Mouse (Mus musculus): ENCODE measurements around the gene Cep55. TPM values are rescaled to one million over a fixed set of nuclear protein-coding genes. Genes with fewer than 3 reads are reported as not detected.

Gene Cep55
- polyA plus RNA-seq, 1 experiment = 3.4 TPM

GRCm38 (mm10) chr19:38114834-38115491 lies 60.2 kb downstream of the Cep55 start:
- Histone ChIP-seq H3K36me3 (replicated peaks; ENCODE audit: low read length) (no peaks in the 10 kb centered on the region), H3K9me3 (no peaks in the 10 kb centered on the region), H3K4me3 (replicated peaks) (no peak overlapping the region), H3K4me1 (no peaks in the 10 kb centered on the region), H3K27me3 (replicated peaks) (peaks cover 28% of the 10 kb centered on the region)
- TF ChIP-seq GATA1 (IDR thresholded peaks at IDR 0.05; ENCODE audit: borderline replicate concordance, low read length) (no peak), FLI1 (IDR thresholded peaks at IDR 0.05; ENCODE audit: low read length) (no peak)

GRCm38 (mm10) chr19:38120123-38120760 lies 65.4 kb downstream of the Cep55 start:
- no peak overlapping the region for H3K4me3 ChIP-seq (replicated peaks)
- TF ChIP-seq GATA1 (IDR thresholded peaks at IDR 0.05; ENCODE audit: borderline replicate concordance, low read length) = no peak
- TF ChIP-seq FLI1 (IDR thresholded peaks at IDR 0.05; ENCODE audit: low read length) = no peak
- H3K4me1 ChIP-seq = peaks cover 13% of the 10 kb centered on the region
- no peaks in the 10 kb centered on the region for H3K36me3 ChIP-seq (replicated peaks; ENCODE audit: low read length)
- H3K9me3 ChIP-seq = 0 out of 2 replicates have a peak, but pooled peaks cover 2% of the 10 kb centered on the region
- peaks cover 56% of the 10 kb centered on the region for H3K27me3 ChIP-seq (replicated peaks)

DNA sequence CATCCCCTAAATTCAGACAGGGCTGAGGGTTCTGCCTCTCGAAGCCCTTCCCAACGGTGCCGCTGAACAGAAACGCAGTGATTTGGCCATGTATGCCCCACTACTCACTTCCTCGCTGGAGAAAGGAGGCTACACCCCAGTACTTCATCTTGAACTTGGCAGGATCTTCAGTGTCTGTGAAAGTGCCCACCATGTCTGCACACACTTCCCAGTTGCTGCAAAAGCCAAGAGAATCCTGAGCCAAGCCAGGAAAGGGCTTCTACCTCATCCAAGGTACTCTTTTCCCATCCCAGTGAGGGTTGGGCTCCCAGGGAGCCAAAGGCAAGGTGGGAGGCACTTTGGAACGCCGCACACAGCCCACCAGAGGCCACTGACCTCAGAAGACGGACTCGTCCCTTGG lies 69.1 kb downstream of the Cep55 start:
- TF ChIP-seq GATA1 (IDR thresholded peaks at IDR 0.05; ENCODE audit: borderline replicate concordance, low read length) (no peak), FLI1 (IDR thresholded peaks at IDR 0.05; ENCODE audit: low read length) (no peak)
- Histone ChIP-seq H3K27me3 (replicated peaks) (peaks cover 72% of the 10 kb centered on the region), H3K4me3 (replicated peaks) (peak overlapping the region; percentile 59)

More for the DNA sequence above, 69.1 kb downstream of the Cep55 start:
- Histone ChIP-seq H3K4me1 (peaks cover 13% of the 10 kb centered on the region), H3K9me3 (peaks cover 4% of the 10 kb centered on the region; the same call in 1 of the 2 replicates), H3K36me3 (replicated peaks; ENCODE audit: low read length) (no peaks in the 10 kb centered on the region)

Other genes with a start within 250 kb of the Cep55 start
- 6.2 TPM in 1 of 2 replicates, not detected in the other for gene Myof, start 11.4 kb upstream of the Cep55 start, polyA plus RNA-seq (2012; ENCODE audit: insufficient read depth, low replicate concordance)
- gene Ffar4, start 42.1 kb downstream of the Cep55 start, polyA plus RNA-seq (2012; ENCODE audit: insufficient read depth, low replicate concordance) = not detected in 2 replicates
- gene Rbp4, start 70.3 kb downstream of the Cep55 start, polyA plus RNA-seq (2012; ENCODE audit: insufficient read depth, low replicate concordance) = not detected in 2 replicates
- gene Pde6c, start 77.8 kb downstream of the Cep55 start, polyA plus RNA-seq (2012; ENCODE audit: insufficient read depth, low replicate concordance) = not detected in 2 replicates
- gene Fra10ac1, start 169.1 kb downstream of the Cep55 start, polyA plus RNA-seq (2012; ENCODE audit: insufficient read depth, low replicate concordance) = 7.1 TPM in 1 of 2 replicates, not detected in the other
- gene Lgi1, start 209.5 kb downstream of the Cep55 start, polyA plus RNA-seq (2012; ENCODE audit: insufficient read depth, low replicate concordance) = not detected in 2 replicates

Measured in megakaryocyte, embryonic 14.5 days (primary cell).